Mouse (Mus musculus): ENCODE measurements around the gene Lbx1.
A peak's percentile ranks its signal among the peaks of the same experiment; 100 is the strongest.

The Lbx1 gene

DNA sequence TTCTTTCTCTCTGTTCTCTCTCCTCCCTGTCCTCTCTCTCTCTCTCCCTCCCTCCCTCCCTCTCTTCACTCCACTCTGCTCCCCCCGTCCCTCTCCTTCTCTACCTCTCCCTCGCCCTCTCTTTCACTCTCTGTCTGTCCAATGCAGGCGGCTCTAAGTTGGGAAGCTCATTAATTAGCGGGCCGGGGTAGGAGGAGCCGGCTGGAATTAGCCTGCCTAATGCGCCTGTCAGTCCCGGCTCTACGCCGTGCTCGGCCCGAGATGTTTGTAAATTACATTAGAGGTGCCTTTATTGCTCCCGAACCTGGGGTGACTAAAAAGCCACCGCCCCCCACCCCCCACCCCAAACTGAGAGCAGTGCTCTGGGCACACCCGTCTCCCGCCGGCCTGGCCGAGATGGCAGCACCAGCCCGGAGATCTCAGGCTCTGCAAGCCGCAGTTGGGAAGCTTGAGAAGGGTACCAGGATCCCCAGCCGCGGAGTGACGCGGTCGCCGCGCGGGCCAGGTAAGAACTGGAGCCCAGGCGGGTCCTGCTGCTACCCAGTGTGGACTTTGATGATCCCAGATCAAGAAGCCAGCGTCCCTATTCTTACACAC lies at the start of gene Lbx1:
Gene Lbx1 (minus strand): TSS at position 47 of the 597 bp plus-strand sequence.
- no peak for DNase-seq (ENCODE audit: low spot score in 2 of 2)

DNA sequence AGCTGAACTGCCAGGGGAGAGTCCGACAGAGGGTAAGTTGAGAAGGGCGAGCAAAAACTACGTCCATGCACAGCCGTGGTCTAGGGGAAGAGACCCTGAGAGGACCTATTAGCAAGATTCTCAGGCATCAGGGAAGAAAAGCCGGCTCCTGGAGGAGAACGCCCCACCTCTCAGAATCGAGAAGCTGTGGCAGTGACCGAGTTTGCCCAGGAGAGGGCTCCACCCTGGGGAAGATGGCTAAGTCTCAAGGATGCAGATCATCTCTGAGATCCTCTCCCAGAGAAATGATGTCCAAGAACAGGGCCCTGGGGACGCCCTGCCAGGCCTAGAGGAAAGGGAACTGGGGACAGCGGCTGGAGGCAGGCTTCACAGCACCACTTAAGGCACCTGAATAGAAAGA lies 47.7 kb upstream of the Lbx1 start:
- peak in 1 of 2 experiments; percentile 65 for DNase-seq (ENCODE audit: low spot score in 2 of 2)

DNA sequence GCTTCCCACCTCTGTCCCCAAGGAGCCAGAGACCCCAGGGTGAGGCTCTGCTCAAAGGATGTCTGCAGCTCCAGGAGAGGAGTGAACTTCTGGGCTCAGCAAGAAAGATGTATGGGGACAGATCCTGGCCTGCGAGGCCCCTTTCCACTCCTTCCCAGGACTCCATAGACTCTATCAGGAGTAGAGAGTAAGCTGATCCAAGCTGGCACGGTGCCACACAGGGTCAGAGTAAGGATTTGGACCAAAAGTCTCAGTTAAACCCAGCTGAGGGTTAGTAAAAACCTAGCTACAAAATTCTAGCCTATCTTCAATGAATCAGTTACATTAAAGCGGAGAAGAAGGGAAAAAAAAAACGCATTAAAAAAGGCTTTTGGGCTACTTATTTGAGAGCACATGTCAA lies 40.6 kb upstream of the Lbx1 start:
- DNase-seq (ENCODE audit: low spot score in 2 of 2) = no peak

DNA sequence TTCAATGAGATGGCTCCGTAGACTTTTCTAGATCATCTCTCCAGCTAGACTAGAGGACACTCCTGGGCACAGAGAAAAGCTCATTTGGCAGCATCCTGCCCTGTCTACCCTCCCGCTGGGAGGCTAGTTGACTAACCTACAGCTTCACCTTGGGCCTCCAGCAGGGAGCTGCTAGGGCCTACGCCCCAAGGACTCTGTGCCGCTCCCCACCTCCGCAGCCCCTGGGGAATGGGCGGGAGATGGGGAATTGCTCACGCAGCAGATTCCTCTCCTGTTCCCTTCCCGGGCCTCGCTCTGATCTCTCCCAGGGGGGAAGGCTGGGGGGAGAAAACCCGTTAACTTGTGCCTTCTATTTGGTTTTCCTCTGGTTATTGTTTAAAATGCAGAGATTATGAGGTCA lies 36.4 kb upstream of the Lbx1 start:
- DNase-seq (ENCODE audit: low spot score in 2 of 2) = no peak

DNA sequence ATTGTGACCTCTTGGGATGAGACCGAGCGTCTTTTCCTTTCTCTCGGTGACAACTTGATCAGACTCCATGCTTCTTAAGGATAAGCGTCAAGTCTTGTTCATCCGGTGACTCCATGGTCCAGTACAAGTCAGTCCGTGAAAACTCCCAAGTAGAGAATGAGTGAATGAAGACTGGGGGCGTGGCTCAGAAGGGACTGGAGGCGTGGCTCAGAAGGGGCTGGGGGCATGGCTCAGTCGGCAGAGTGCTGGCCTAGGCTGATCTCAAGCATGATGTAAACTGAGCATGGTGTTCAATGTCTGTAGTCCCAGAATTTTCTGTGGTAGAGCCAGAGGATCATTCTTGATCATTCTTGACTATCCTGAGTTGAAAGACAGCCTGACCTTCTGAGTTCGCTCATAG lies 27.4 kb upstream of the Lbx1 start:
- no peak for DNase-seq (ENCODE audit: low spot score in 2 of 2)

DNA sequence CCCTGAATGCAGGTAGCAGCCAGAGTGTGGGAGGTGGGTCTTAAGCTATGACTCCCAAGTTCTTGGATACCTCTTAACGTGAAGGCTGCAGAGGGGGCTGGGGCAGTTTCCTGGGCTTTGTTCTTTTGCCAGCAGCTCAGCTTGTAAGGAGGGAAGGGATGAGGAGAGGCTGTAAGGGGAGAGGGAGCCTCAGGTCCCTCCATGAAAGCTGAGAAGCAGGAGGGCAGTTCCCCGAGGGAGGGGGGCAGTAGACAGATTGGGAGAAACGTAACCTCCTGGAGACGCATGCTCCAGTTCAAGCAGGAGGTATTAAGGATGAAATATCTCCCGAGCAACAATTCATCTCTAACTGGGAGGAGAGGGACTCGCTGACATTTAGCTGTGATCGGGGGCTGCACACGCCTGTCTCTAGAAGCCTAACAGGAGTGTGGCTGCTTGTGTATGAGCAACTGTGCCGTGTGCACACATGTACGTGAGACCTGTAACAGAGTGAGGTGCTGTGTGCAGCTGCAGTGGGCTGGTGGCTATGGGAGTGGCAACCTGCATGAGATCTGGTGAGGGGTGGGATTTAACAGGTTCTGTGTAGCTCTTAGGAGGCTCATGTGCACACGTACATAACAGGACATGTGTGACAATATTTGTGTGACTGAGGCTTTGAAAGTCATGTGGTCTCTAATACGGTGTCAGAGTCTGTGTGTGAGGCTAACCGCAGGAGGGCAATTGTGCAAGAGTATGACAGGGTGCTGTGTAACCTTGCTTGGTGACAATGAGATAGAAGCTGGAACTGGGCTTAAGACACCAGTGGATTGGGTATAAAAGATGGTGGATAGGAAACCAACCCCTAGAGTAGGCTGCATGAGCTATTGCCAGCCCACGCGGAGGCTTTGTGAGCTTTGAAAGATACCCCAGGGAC lies 22.1 kb upstream of the Lbx1 start:
- DNase-seq (ENCODE audit: low spot score in 2 of 2) = no peak

DNA sequence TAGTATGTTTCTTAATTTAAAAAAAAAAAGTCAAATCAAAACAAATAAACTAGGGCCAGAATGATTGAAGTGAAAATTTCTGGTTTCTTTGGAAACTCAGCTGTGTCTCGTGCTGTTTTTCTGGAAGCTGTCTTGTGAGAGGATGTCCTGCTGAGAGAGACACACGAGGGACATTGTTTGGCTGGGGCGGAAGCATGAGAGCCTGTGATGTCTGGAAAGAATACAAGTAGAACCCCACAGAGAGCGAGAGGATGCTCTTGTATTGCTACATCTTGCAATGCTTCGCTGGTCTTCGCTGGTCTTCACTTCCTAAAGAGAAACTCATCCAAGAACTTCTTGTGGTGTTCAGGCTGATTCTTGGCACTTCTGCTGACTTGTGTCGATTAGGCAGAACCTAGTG lies 19.2 kb upstream of the Lbx1 start:
- no peak for DNase-seq (ENCODE audit: low spot score in 2 of 2)

DNA sequence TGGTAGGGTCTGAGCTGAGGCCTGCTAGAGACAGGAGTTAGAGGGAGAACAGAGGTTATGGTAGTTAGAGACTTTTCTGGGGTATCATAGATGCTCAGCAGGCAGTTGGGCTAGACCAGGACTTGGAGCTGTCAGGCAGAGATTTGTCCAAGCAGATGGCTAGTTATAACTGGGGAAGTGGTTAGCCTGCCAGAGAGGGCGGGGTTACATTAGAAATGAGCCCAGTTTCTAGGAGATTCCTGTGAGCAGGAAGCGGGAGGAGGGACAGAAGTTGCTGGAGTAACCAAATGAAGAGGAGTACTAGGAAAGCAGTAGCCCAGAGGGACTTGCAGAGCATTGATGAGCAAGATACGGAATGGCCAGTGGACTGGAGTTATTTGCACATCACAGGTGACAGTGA lies 16.8 kb upstream of the Lbx1 start:
- no peak for DNase-seq (ENCODE audit: low spot score in 2 of 2)

DNA sequence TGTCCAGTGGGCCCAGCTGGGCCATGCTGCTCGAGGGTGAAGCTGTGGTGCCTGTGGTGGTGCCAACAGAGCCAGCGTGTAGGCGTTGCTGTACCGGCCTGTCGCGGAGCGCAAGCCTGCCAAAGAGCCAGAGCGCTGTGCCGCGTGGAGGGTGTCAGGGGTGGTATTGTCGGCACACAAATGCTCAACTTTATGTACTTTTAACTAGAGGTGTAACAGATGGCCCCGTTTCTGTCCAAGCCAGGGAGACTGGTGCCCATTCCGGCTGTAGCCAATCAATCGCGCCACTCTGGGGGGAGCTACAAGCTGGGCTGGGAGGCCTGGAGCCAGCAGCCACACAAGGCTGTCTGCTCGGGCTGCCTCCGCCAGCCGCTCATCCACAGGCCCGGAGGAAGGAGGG lies 13.1 kb upstream of the Lbx1 start:
- no peak for DNase-seq (ENCODE audit: low spot score in 2 of 2)

DNA sequence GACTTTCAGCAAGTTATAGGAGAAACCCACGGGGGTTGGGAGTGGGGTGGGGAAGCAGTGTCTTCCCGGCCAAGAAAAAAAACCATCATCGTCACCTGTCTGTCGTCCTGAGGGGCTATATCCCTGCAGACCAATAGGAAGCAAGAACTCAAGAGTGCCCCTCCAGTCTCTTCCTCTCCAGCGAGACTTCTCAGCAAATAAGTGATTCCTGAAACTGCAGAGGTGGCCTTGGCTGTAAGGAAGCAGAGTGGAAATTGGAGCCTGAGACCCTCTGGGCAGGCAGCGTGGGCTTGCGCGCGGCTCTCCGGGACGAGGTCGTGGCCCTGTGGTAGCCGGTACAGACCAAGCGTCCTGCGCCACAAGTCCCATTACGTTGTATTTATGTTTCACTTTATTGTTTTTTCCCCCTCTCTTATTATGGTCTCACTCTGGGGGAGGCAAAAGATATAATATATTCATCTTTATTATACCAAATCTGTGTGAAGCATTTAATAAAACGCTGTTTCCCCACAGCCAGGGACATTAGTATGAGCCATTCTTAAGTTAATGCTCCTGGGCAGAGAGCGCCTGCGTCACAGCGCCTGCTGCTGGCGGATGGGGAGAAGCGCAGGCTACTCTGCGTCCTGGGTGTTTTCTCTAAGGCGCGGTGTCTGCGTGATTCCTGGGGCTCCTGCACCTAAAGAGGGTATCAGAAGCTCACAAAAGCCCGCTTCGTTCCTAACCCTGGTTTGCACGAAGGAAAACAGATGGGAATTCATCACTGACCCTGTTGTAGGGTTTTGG lies 8.5 kb upstream of the Lbx1 start:
- DNase-seq (ENCODE audit: low spot score in 2 of 2) = no peak

DNA sequence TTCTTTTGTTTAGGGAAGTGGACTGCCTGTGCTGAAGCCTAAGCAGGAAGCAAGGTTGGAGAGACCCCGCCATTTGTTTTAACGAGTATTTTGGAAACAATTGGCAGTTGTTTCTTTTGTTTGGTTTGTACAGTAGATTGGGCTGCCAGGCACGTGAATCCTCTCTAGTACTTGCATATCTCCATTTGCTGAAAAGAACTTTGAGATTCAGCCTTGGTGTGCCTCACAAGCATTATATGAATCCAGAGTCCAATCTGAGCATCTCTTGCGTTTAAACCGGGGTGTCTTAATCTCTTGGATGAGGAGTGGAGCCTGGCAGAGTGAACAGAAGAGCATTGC lies 7.6 kb upstream of the Lbx1 start:
- no peak for DNase-seq (ENCODE audit: low spot score in 2 of 2)

DNA sequence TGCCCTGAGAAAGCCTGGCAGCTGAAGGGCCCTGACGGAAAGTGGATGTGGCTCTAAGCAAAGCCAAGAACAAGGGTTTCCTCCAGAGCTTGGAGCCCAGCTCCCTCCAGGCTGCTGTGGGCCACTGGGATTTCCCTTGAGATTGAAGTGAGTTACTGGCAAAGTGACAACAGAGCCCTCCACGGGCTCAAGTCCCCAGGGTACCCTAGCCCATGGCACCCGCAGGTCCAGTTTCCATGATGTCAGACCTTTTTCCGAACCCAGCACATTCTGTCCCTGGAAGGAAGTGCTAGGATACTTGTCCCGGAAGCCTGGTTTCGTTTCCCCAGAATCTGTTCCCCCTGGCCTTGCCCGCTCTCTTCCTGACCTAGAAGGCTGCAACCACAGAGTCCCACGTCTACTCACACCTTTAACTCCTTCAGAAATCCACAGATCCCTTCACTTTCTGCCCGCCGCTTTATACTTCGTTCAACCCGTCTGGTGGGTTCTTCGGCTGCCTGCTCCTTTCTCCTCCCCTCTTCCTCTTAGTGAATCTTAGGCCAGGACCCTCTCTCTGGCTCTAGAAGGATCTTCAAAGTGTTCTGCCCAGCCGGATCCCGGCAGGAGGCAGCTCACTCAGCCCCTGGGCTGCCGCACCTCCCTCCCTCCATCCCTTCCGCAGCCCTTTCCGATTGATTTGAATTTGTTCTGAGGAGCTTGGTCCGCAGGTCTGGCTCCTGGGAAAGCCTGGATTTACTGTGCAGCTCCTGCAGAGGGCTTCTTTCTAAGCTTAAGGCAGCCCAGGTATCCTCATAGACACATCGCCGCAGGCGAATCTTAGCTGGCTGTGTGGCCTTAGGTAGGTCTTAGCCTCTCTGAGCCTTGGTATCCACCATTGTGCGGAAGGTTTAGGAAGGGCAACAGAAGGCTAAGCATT lies 7.0 kb upstream of the Lbx1 start:
- DNase-seq (ENCODE audit: low spot score in 2 of 2) = no peak

DNA sequence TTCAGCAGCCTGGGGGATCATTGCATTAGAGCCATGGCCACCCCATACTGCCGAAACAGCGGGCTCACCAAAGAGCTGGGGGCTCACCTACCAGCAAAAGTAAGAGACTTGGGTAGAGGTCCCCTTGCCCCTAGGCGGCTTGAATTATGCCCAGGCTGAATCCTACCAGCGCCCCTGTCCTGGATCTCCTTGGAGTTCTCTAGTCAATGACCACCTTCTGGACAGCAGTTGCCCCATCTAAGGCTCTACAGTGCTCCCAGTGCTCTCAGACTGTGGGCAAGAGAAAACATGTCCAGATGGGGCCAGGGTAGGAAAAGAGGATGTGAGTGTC lies 6.4 kb upstream of the Lbx1 start:
- no peak for DNase-seq (ENCODE audit: low spot score in 2 of 2)

DNA sequence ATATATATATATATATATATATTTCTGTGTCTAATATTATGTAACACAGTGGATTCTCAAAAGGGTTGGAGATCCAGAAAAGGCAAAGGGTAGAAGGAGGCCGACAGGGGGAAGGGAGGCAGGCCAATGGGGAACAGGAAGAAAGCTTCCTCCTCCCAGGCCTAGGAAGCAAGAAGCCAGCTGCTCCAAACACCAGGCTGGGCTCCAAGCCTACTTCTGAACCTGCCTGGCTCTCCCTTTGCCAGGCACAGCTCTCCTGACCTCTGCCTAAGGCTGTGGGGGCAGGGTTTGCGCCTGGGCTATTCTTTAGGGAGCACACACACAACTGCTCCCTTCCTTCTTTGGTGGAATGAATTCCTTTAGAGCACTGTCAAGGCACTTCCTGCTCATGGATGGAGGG lies 4.4 kb upstream of the Lbx1 start:
- DNase-seq (ENCODE audit: low spot score in 2 of 2) = no peak

DNA sequence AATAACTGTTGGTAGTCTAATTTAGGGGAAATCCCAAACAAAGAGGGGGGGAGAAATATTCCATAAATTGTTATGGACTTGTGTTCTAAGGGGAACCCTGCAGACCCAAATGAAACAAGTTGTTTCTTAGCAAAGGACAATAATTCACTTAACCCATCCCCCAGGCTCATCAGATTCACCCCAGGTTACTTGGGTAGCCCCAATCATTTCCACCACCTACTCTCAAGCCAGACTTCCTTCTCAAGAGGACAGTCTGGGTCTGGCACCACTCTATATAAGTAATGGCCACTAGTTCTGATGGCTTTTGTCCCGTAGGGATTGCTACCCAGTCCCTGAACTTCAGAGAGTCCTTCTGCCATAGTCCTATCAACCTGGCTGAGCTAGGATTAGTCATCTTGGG lies 3.6 kb upstream of the Lbx1 start:
- DNase-seq (ENCODE audit: low spot score in 2 of 2) = no peak

DNA sequence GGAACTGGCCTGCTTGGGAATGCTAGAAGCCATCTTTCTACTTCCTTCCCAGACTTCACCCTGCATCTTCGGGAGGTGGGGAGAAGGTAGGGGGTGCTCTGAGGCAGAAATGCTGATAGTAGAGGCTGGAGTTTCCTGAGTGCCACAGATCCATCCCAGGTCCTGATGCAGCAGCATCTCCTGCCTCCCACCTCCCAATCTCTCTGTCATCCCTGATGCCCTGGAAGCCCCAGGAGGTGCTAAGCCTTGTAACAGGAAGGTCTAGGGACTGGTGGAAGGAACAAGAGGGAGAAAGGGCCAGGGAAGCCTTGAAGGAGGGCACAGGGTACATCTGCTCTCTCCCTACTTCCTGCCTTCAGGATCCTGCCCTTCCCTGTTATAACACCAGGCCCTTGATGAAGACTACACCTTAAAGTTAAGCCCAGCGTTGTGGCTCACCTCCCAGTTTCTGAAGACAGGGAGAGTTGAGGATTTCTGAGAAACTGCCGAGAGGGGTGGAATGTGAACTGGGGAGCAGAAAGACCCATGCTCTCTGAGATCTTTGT lies 2.1 kb upstream of the Lbx1 start:
- DNase-seq (ENCODE audit: low spot score in 2 of 2) = no peak

DNA sequence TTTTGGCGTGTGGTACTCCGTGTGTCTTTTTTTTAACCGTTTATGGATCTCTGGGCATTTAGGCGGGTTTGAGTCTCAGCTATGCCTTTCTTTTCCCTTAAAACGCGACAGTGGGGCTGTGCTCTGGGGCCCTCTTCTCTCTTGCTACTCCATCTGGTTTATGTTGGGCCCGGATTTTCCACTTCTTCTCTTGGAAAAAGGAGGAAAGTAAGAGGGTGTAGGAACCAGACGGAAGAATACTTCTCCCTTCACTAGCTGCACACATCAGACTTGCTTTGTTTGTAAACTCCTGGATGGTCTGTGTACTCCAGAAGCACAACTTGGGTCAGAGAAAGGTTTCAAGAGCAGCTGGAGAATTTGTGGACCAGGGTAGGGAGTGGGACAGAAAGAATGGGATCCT lies 1.5 kb upstream of the Lbx1 start:
- no peak for DNase-seq (ENCODE audit: low spot score in 2 of 2)

DNA sequence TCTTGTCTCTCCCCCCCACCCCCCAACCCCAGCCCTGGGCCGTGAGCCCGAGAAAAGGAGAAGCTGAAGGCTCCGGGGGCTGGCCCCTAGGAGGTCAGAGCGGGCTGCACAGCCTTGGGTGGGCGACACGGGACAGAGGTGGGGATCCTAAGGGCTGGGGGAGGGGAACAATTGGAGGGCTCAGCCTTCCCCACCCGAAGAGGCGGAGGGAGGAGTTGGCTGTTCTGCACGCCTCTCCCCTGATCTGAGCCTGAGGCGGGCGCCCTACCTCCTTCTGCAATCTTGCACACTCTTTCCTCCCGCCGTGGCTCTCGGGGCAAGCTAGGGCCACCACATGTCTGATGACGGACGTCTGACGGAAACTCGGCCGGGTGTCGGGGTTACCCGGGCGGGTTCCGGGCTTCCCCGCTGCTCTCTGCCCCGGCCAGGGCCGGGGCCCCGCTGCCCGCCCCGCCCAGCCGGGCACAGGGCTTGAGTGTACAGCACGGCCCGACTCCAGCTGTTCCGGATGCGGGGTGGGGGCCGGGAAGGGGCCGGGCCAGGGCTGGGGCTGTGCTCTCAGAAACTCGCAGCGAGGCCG lies 841 bp upstream of the Lbx1 start:
- DNase-seq (ENCODE audit: low spot score in 2 of 2) = no peak

DNA sequence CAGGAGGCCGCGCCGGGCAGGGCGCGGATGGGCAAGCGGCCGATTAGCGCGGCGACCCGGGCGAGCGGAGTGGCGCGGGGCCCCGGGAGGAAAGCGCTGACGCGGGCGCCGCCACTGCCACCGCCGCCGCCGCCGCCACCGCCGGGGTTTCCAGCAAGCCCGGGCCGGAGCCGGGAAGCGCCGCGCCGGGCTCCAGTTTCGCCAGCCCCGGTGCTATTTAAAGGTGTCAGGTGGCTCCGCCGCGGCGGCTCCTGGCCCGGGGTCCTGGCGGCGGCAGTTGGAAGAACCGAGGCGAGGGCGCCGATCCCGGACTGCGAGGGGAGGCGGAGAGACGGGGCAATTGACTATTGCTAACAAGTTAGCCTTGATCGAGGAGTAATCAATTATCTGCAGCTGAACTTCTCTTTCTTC lies 276 bp downstream of the Lbx1 start:
- DNase-seq (ENCODE audit: low spot score in 2 of 2) = no peak

DNA sequence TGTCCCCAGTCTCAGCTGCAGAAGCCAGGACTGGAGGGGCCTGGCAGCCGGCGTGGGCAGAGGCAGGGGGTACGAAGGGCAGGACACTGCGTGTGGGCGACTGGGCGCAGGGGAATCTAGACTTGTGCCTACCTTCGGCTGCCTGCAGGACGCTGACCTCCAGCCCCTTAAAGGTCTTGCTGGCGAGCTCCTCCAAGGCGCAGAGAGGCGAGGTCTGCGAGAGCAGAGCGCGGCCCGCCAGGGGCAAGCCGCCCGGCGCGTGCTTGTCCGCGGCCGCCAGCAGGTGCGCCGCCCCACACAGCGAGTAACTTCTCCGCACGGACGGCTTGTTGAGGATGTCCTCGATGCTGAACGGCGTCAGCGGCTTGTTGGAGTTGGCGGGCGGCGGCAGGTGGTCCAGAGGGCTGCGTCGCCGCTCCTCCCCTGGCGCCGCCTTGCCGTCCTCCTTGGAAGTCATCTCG lies 811 bp downstream of the Lbx1 start:
- DNase-seq (ENCODE audit: low spot score in 2 of 2) = no peak

DNA sequence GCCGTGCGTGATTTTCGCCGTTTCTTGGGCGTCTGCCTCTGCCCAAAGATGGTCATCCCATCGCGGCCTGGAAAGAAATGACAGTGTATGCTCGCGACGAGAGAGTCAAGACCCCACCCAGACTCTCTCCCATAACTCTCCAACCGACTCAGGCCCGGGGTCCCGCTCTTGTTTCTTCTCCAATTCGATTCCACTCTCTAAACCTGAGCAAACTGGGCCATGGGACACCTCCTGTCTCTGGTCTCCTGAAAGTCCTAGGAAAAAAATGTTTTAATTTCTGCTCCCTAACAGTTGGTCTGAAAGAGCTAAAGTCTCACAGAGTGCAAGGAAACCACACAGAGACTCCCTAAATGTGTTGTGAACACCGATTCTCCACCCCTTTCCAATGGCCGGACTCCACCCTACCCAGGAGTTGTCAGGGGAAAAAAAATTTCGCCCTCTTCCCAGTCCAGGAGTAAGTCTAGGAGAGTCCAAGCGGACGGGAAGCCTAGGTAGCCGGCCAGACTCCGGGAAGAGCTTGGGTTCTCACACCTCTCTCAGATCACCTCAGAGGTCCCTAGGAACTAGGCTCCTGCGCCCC lies 1.3 kb downstream of the Lbx1 start:
- DNase-seq (ENCODE audit: low spot score in 2 of 2) = no peak

Data from frontal cortex, postnatal 10 days (tissue).